Mouse (Mus musculus) lung, adult 2 months (tissue): Measurements from ENCODE around the gene Gosr2.

Experiments
- CTCF ChIP-seq: fragments of 200-500 bp; IDR thresholded peaks from 2 replicates; pipeline ENCODE4 v1.5.1; 2011; ENCODE audit warnings: mild to moderate bottlenecking, low read length, control low read depth; ENCODE audit not compliant: insufficient read depth
- POLR2A ChIP-seq: fragments of 200-500 bp; IDR thresholded peaks from 2 replicates; pipeline ENCODE4 v1.6.1; 2011; ENCODE audit warnings: low read depth, mild to moderate bottlenecking, control low read depth, low read length, borderline replicate concordance; ENCODE audit errors: extremely low read depth

DNA sequence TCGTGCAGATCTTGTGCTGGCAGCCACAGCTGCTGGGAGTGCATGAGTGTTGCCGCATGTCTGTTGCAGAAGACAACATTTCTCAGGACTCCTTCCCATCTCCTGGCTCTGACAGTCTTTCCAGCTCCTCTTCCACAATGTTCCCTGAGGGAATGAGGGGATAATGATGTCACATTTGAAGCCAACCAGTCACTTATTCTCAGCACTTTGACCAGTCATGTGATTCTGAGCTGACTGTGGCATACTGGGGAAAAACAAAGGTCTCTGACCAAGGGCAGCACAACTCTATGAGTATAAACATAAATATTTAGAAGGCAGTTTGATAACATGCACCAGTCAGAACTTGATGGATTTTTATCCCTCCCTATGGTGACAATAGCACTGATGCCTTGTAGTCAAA, 16.4 kb upstream of the Gosr2 start:
- TF ChIP-seq CTCF: no peak
- no peak for TF ChIP-seq POLR2A
